Mouse (Mus musculus) large intestine, adult 2 months (tissue): ENCODE measurements around the gene Dnajc5. TPM values are rescaled to one million over a fixed set of nuclear protein-coding genes. Genes with fewer than 3 reads are reported as not detected.
A peak's percentile ranks its signal among the peaks of the same experiment; 100 is the strongest.

Source experiments
- DNase-seq: peaks from one replicate; pipeline ENCODE4 v3.0.0-alpha.2; 2012; ENCODE audit warnings: low read depth, low spot score
- WGBS: fragments of 180-500 bp; shearing (Covaris S2); methylation state at CpG from one replicate; pipeline ENCODE4 v1.1.7; 2018; 5-methylcytosine and 5-hydroxymethylcytosine counted together
- polyA plus RNA-seq: library from polyadenylated mRNA; depleted of rRNA; stranded (reverse); fragments of >200 nt; gene quantifications from 2 replicates; pipeline ENCODE4 v1.2.3, GENCODE M21; 2012

The Dnajc5 gene
- polyA plus RNA-seq, 1 experiment, result 38.0 TPM

GRCm38 (mm10) chr2:181498644-181499043, 21.6 kb upstream of the Dnajc5 start:
- no peak for DNase-seq
- WGBS, result 38% methylated on average over 4 of the region's 4 CpGs

- DNase-seq, result no peak
- 93% methylated on average over 2 of the region's 2 CpGs for WGBS
Observed at GRCm38 (mm10) chr2:181509191-181509590, 11.1 kb upstream of the Dnajc5 start.

- DNase-seq, result no peak
- 94% methylated on average over 8 of the region's 8 CpGs for WGBS
Observed at GRCm38 (mm10) chr2:181511231-181511630, 9.1 kb upstream of the Dnajc5 start.

GRCm38 (mm10) chr2:181519201-181519600, 1.1 kb upstream of the Dnajc5 start:
- no peak for DNase-seq
- WGBS, result 69% methylated on average over 3 of the region's 3 CpGs

- no peak for DNase-seq
- WGBS, result under 1% methylated on average over 17 of the region's 17 CpGs
Observed at GRCm38 (mm10) chr2:181520936-181521227, 597 bp downstream of the Dnajc5 start.

- DNase-seq, result no peak
- 16% methylated on average over 10 of the region's 10 CpGs for WGBS
Observed at GRCm38 (mm10) chr2:181521491-181521890, 1.2 kb downstream of the Dnajc5 start.

- WGBS, result 67% methylated on average over 5 of the region's 5 CpGs
- DNase-seq, result no peak
Observed at GRCm38 (mm10) chr2:181522811-181523210, 2.5 kb downstream of the Dnajc5 start.

GRCm38 (mm10) chr2:181525526-181525925, 5.2 kb downstream of the Dnajc5 start:
- peak; percentile 58 for DNase-seq
- 42% methylated on average over 5 of the region's 5 CpGs for WGBS

GRCm38 (mm10) chr2:181529076-181529475, 8.8 kb downstream of the Dnajc5 start:
- 55% methylated on average over 1 of the region's 1 CpGs for WGBS

GRCm38 (mm10) chr2:181532589-181532988, 12.3 kb downstream of the Dnajc5 start:
- 93% methylated on average over 3 of the region's 3 CpGs for WGBS

More at GRCm38 (mm10) chr2:181529076-181529475, 8.8 kb downstream of the Dnajc5 start:
- no peak for DNase-seq

GRCm38 (mm10) chr2:181536410-181536809, 16.1 kb downstream of the Dnajc5 start:
- 79% methylated on average over 2 of the region's 2 CpGs for WGBS
- no peak for DNase-seq

More at GRCm38 (mm10) chr2:181532589-181532988, 12.3 kb downstream of the Dnajc5 start:
- no peak for DNase-seq

- 74% methylated on average over 2 of the region's 2 CpGs for WGBS
Observed at GRCm38 (mm10) chr2:181537444-181538047, 17.3 kb downstream of the Dnajc5 start.

GRCm38 (mm10) chr2:181541761-181542380, 21.6 kb downstream of the Dnajc5 start:
- 71% methylated on average over 6 of the region's 6 CpGs for WGBS
- no peak for DNase-seq

More at GRCm38 (mm10) chr2:181537444-181538047, 17.3 kb downstream of the Dnajc5 start:
- no peak for DNase-seq

GRCm38 (mm10) chr2:181546142-181546541, 25.9 kb downstream of the Dnajc5 start:
- no peak for DNase-seq
- 96% methylated on average over 7 of the region's 7 CpGs for WGBS

- WGBS, result 65% methylated on average over 1 of the region's 1 CpGs
- no peak for DNase-seq
Observed at GRCm38 (mm10) chr2:181548227-181548626, 27.9 kb downstream of the Dnajc5 start.

- WGBS, result 79% methylated on average over 5 of the region's 5 CpGs
Observed at GRCm38 (mm10) chr2:181548682-181549081, 28.4 kb downstream of the Dnajc5 start.

GRCm38 (mm10) chr2:181550233-181550632, 29.9 kb downstream of the Dnajc5 start:
- WGBS, result 87% methylated on average over 2 of the region's 2 CpGs
- DNase-seq, result no peak

More at GRCm38 (mm10) chr2:181548682-181549081, 28.4 kb downstream of the Dnajc5 start:
- DNase-seq, result no peak

- DNase-seq, result no peak
Observed at GRCm38 (mm10) chr2:181553772-181554171, 33.5 kb downstream of the Dnajc5 start.

GRCm38 (mm10) chr2:181567338-181567737, 47.1 kb downstream of the Dnajc5 start:
- no peak for DNase-seq
- whole genome bisulfite sequencing, result 89% methylated on average over 3 of the region's 3 CpGs

GRCm38 (mm10) chr2:181568272-181569008, 48.2 kb downstream of the Dnajc5 start:
- 78% methylated on average over 7 of the region's 7 CpGs for WGBS
- DNase-seq, result no peak

- no peak for DNase-seq
- WGBS, result 94% methylated on average over 10 of the region's 10 CpGs
Observed at GRCm38 (mm10) chr2:181569856-181570255, 49.6 kb downstream of the Dnajc5 start.
